Mouse (Mus musculus): ENCODE results near the gene Fgfr2. TPM values are rescaled to one million over a fixed set of nuclear protein-coding genes. Genes with fewer than 3 reads are reported as not detected.

Fgfr2 gene
- polyA plus RNA-seq, 1 experiment, result 14.8 TPM

DNA sequence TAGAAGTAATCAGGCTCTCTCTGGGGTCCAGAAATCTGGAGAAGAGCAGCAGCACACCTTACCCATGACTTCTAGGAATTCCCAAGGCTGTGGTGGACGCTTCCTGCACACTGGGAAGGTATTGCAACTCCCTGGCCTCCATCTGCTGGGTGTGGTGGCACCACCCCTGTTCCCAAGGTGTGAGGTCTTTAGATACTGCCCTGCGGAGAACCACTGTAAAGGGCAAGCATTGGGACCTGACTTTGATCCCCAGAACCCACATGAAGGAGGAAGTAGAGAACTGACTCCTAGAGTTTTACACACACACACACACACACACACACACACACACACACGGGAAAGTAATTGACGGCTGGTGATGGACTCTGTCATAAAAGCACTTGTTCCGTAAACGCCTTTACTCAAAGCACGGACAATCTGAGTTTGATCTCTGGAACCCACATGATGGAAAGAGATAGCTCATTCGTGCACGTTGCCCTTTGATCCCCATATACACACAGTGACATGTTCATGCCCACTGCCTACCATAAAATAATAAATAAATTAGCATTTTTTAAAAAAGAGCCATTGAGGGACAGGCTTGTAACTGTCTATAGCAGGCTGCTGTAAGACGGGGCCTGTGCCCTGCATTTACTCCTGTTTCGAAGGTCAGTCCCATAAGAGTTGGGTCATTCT lies 478.4 kb downstream of the Fgfr2 start:
- H3K4me3 ChIP-seq (ENCODE audit: insufficient read depth, low read depth, low read length), result no peak overlapping the region
- H3K4me1 ChIP-seq (ENCODE audit: control insufficient read depth, insufficient read depth, low read length), result no peaks in the 10 kb centered on the region
- TF ChIP-seq CTCF (conservative IDR thresholded peaks at IDR 0.05; ENCODE audit: insufficient read depth, insufficient read length, low read depth, low read length) (no peak), POLR2A (IDR thresholded peaks at IDR 0.05; ENCODE audit: low read depth, low read length) (no peak)
- H3K27me3 ChIP-seq (replicated peaks; ENCODE audit: control insufficient read depth, insufficient read depth, low read length), result no peaks in the 10 kb centered on the region
- WGBS, result 80% methylated on average over 11 of the region's 11 CpGs
- no peaks in the 10 kb centered on the region for H3K36me3 ChIP-seq (ENCODE audit: control insufficient read depth, insufficient read depth, low read length)
- no peak overlapping the region for H3K27ac ChIP-seq (ENCODE audit: insufficient read depth, low read depth, low read length)
- DNase-seq, result no peak

GRCm38 (mm10) chr7:132641606-132642005 lies 481.5 kb downstream of the Fgfr2 start:
- no peak overlapping the region for H3K4me3 ChIP-seq (ENCODE audit: insufficient read depth, low read depth, low read length)
- H3K27ac ChIP-seq (ENCODE audit: insufficient read depth, low read depth, low read length), result no peak overlapping the region
- no peaks in the 10 kb centered on the region for H3K4me1 ChIP-seq (ENCODE audit: control insufficient read depth, insufficient read depth, low read length)
- no peaks in the 10 kb centered on the region for H3K27me3 ChIP-seq (replicated peaks; ENCODE audit: control insufficient read depth, insufficient read depth, low read length)
- DNase-seq, result no peak
- 88% methylated on average over 1 of the region's 1 CpGs for WGBS
- no peaks in the 10 kb centered on the region for H3K36me3 ChIP-seq (ENCODE audit: control insufficient read depth, insufficient read depth, low read length)
- TF ChIP-seq POLR2A (IDR thresholded peaks at IDR 0.05; ENCODE audit: low read depth, low read length) (no peak), CTCF (conservative IDR thresholded peaks at IDR 0.05; ENCODE audit: insufficient read depth, insufficient read length, low read depth, low read length) (no peak)

GRCm38 (mm10) chr7:132640946-132641345 lies 482.2 kb downstream of the Fgfr2 start:
- WGBS, result 12% methylated on average over 9 of the region's 9 CpGs
- Histone ChIP-seq H3K36me3 (ENCODE audit: control insufficient read depth, insufficient read depth, low read length) (no peaks in the 10 kb centered on the region), H3K27me3 (replicated peaks; ENCODE audit: control insufficient read depth, insufficient read depth, low read length) (no peaks in the 10 kb centered on the region), H3K27ac (ENCODE audit: insufficient read depth, low read depth, low read length) (no peak overlapping the region), H3K4me1 (ENCODE audit: control insufficient read depth, insufficient read depth, low read length) (no peaks in the 10 kb centered on the region), H3K4me3 (ENCODE audit: insufficient read depth, low read depth, low read length) (no peak overlapping the region)
- TF ChIP-seq CTCF (conservative IDR thresholded peaks at IDR 0.05; ENCODE audit: insufficient read depth, insufficient read length, low read depth, low read length), result no peak
- no peak for TF ChIP-seq POLR2A (IDR thresholded peaks at IDR 0.05; ENCODE audit: low read depth, low read length)
- DNase-seq, result peak; percentile 64

- Histone ChIP-seq H3K4me1 (ENCODE audit: control insufficient read depth, insufficient read depth, low read length) (no peaks in the 10 kb centered on the region), H3K4me3 (ENCODE audit: insufficient read depth, low read depth, low read length) (no peak overlapping the region), H3K27ac (ENCODE audit: insufficient read depth, low read depth, low read length) (no peak overlapping the region), H3K27me3 (replicated peaks; ENCODE audit: control insufficient read depth, insufficient read depth, low read length) (no peaks in the 10 kb centered on the region), H3K36me3 (ENCODE audit: control insufficient read depth, insufficient read depth, low read length) (no peaks in the 10 kb centered on the region)
- TF ChIP-seq POLR2A (IDR thresholded peaks at IDR 0.05; ENCODE audit: low read depth, low read length) (no peak), CTCF (conservative IDR thresholded peaks at IDR 0.05; ENCODE audit: insufficient read depth, insufficient read length, low read depth, low read length) (peak; percentile 79)
- 64% methylated on average over 12 of the region's 12 CpGs for WGBS
- DNase-seq, result peak; percentile 71
Observed at GRCm38 (mm10) chr7:132638446-132639087, 484.6 kb downstream of the Fgfr2 start.

DNA sequence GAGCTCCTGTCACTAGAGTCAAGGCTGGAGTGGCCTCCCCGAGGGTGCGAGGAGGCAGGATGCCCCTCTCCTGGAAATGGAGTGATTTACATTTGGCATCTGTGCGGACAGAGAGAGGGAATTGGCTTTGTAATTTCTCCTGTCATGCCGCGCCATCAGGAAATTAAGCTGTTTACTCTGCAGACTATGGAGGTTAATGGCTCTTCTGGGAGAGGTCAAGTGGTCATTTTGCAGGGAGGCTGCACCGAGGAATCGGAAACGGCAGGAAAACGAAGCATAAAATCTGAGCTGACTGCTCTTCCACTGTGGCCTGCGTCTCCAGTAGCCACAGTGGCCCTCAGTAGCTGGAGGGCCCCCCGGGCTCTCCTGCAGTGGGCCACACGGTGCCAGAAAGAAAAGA lies 485.9 kb downstream of the Fgfr2 start:
- Histone ChIP-seq H3K27me3 (replicated peaks; ENCODE audit: control insufficient read depth, insufficient read depth, low read length) (no peaks in the 10 kb centered on the region), H3K27ac (ENCODE audit: insufficient read depth, low read depth, low read length) (no peak overlapping the region), H3K4me3 (ENCODE audit: insufficient read depth, low read depth, low read length) (no peak overlapping the region), H3K36me3 (ENCODE audit: control insufficient read depth, insufficient read depth, low read length) (no peaks in the 10 kb centered on the region), H3K4me1 (ENCODE audit: control insufficient read depth, insufficient read depth, low read length) (no peaks in the 10 kb centered on the region)
- TF ChIP-seq CTCF (conservative IDR thresholded peaks at IDR 0.05; ENCODE audit: insufficient read depth, insufficient read length, low read depth, low read length), result no peak
- DNase-seq, result no peak
- 39% methylated on average over 12 of the region's 12 CpGs for WGBS

GRCm38 (mm10) chr7:132631313-132631712 lies 491.8 kb downstream of the Fgfr2 start:
- H3K4me3 ChIP-seq (ENCODE audit: insufficient read depth, low read depth, low read length), result no peak overlapping the region
- no peaks in the 10 kb centered on the region for H3K4me1 ChIP-seq (ENCODE audit: control insufficient read depth, insufficient read depth, low read length)
- WGBS, result 79% methylated on average over 11 of the region's 11 CpGs
- H3K36me3 ChIP-seq (ENCODE audit: control insufficient read depth, insufficient read depth, low read length), result no peaks in the 10 kb centered on the region
- TF ChIP-seq POLR2A (IDR thresholded peaks at IDR 0.05; ENCODE audit: low read depth, low read length) (no peak), CTCF (conservative IDR thresholded peaks at IDR 0.05; ENCODE audit: insufficient read depth, insufficient read length, low read depth, low read length) (no peak)
- DNase-seq, result no peak
- no peaks in the 10 kb centered on the region for H3K27me3 ChIP-seq (replicated peaks; ENCODE audit: control insufficient read depth, insufficient read depth, low read length)
- H3K27ac ChIP-seq (ENCODE audit: insufficient read depth, low read depth, low read length), result no peak overlapping the region

GRCm38 (mm10) chr7:132627448-132627847 lies 495.7 kb downstream of the Fgfr2 start:
- Histone ChIP-seq H3K27ac (ENCODE audit: insufficient read depth, low read depth, low read length) (no peak overlapping the region), H3K27me3 (replicated peaks; ENCODE audit: control insufficient read depth, insufficient read depth, low read length) (no peaks in the 10 kb centered on the region)
- no peak for DNase-seq

More at GRCm38 (mm10) chr7:132627448-132627847, 495.7 kb downstream of the Fgfr2 start:
- TF ChIP-seq CTCF (conservative IDR thresholded peaks at IDR 0.05; ENCODE audit: insufficient read depth, insufficient read length, low read depth, low read length) (no peak), POLR2A (IDR thresholded peaks at IDR 0.05; ENCODE audit: low read depth, low read length) (no peak)
- Histone ChIP-seq H3K4me1 (ENCODE audit: control insufficient read depth, insufficient read depth, low read length) (no peaks in the 10 kb centered on the region), H3K4me3 (ENCODE audit: insufficient read depth, low read depth, low read length) (no peak overlapping the region), H3K36me3 (ENCODE audit: control insufficient read depth, insufficient read depth, low read length) (no peaks in the 10 kb centered on the region)
- 67% methylated on average over 3 of the region's 3 CpGs for WGBS

Measured in kidney, adult 2 months (tissue).